Mouse (Mus musculus) kidney, postnatal 0 days (tissue): ENCODE results near the gene Gla. TPM values are rescaled to one million over a fixed set of nuclear protein-coding genes. Genes with fewer than 3 reads are reported as not detected.

Source experiments
- ATAC-seq: fragments of 200-750 bp; cut with Nextera tagmentation; replicated peaks from 2 replicates; pipeline ENCODE4 v1.8.0; 2017; ENCODE audit warnings: low read depth, moderate number of reproducible peaks, moderate TSS enrichment, moderate library complexity; ENCODE audit not compliant: low FRiP score
- DNase-seq: peaks from one replicate; pipeline ENCODE4 v3.0.0-alpha.2; 2016; ENCODE audit warnings: low spot score
- H3K27ac ChIP-seq: fragments of 300-500 bp; sonication (generic); 2 replicates; pipeline ENCODE4 v1.5.1; 2014; ENCODE audit warnings: mild to moderate bottlenecking
- H3K27me3 ChIP-seq: fragments of 300-500 bp; sonication (generic); 2 replicates; pipeline ENCODE4 v1.6.1; 2014; ENCODE audit warnings: low read length, mixed read lengths; ENCODE audit not compliant: insufficient read depth
- H3K36me3 ChIP-seq: fragments of 300-500 bp; sonication (generic); 2 replicates; pipeline ENCODE4 v1.6.1; 2014; ENCODE audit warnings: low read length, mixed read lengths; ENCODE audit not compliant: insufficient read depth
- H3K4me1 ChIP-seq: fragments of 300-500 bp; sonication (generic); replicated peaks from 2 replicates; pipeline ENCODE4 v1.6.1; 2014; ENCODE audit warnings: antibody characterized with exemption, low read length, mixed read lengths; ENCODE audit not compliant: insufficient read depth
- H3K4me2 ChIP-seq: fragments of 300-500 bp; sonication (generic); 2 replicates; pipeline ENCODE4 v1.6.1; 2014; ENCODE audit warnings: mild to moderate bottlenecking, low read length, moderate library complexity, mixed read lengths
- H3K4me3 ChIP-seq: fragments of 300-500 bp; sonication (generic); replicated peaks from 2 replicates; pipeline ENCODE4 v1.5.1; 2014; ENCODE audit warnings: low read depth, low read length
- H3K9ac ChIP-seq: fragments of 300-500 bp; sonication (generic); 2 replicates; pipeline ENCODE4 v1.6.1; 2014; ENCODE audit warnings: low read depth, low read length
- H3K9me3 ChIP-seq: fragments of 300-500 bp; sonication (generic); replicated peaks from 2 replicates; pipeline ENCODE4 v1.6.1; 2016; ENCODE audit warnings: low read length, inconsistent platforms, mixed read lengths
- CTCF ChIP-seq: IDR thresholded peaks from 2 replicates; pipeline ENCODE4 v1.5.1; 2016; ENCODE audit warnings: antibody characterized with exemption, low read depth, mild to moderate bottlenecking, moderate library complexity
- WGBS: fragments of 180-500 bp; shearing (Covaris S2); extraction: QIAGEN DNeasy Blood & Tissue Kit; methylation state at CpG from one replicate; pipeline ENCODE4 v1.1.7; 2014; 5-methylcytosine and 5-hydroxymethylcytosine counted together
- polyA plus RNA-seq: library from polyadenylated mRNA; unstranded; fragments of >200 nt; fragmentation: Nextera tagmentation; extraction: Ambion mirVana; gene quantifications from 2 replicates; pipeline ENCODE4 v1.2.1, GENCODE M21; 2015

Gene Gla
- polyA plus RNA-seq, 1 experiment from 2014 or later = 4.8 TPM

DNA sequence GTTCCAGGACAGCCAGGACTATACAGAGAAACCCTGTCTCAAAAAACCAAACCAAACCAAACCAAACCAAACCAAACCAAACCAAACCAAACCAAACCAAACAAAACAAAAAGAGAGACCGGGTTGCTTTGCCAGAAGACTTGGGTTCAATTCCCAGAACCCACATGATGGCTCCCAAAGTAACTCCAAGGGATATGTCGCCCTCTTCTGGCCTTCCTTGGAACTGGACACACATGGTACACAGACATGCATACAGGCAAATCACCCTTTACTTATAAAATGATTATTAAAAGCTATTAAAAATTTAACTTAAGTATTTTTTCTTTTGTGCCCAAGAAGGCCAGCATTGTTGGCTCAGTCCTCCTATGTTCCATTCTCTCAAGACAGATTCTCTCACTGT is 13.4 kb upstream of the Gla start:
- Histone ChIP-seq H3K9me3 (no peaks in the 10 kb centered on the region), H3K4me2 (no peak overlapping the region), H3K27me3 (peaks cover 3% of the 10 kb centered on the region; the same call in 1 of the 2 replicates), H3K9ac (no peak overlapping the region), H3K27ac (no peak overlapping the region), H3K36me3 (no peaks in the 10 kb centered on the region), H3K4me1 (no peaks in the 10 kb centered on the region), H3K4me3 (no peak overlapping the region)
- peak; percentile 39; the same call in 1 of the 2 replicates for TF ChIP-seq CTCF
- WGBS = 49% methylated on average over 2 of the region's 2 CpGs
- ATAC-seq = no peak
- no peak for DNase-seq

DNA sequence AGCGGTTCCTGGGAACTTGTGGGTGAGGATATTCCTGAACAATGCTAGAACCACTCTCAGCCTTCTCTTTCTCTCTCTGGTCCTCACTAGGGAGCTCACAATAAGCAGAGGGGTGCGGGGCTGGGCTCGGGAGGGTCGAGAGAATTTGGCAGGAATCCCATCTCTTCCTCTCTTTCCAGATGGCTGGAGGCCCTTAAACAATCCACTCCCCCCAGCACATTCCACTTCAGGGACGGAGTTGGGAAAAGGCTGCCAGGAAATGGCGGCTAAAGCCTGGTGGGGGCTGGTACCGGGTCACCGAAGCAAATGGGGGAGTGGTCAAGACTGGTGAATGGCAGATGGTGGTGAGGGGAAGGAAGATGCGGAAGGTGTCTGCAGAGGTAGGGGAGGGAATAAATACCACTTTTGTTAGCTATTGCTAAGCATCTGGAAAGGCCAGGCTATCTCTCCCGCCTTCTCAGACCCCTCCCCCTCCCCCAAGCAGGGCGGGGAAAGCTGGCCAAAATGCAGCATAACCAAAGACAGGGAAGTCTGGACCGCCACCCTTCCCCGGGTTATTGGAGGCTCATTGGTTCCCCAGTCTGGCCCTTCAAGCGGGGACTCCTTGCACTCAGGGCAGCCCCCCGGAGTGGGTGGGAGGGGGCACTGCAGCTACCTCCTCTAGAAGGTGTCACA is 11.5 kb upstream of the Gla start:
- peak; percentile 90 for DNase-seq
- no peak for TF ChIP-seq CTCF
- 23% methylated on average over 14 of the region's 15 CpGs for WGBS

DNA sequence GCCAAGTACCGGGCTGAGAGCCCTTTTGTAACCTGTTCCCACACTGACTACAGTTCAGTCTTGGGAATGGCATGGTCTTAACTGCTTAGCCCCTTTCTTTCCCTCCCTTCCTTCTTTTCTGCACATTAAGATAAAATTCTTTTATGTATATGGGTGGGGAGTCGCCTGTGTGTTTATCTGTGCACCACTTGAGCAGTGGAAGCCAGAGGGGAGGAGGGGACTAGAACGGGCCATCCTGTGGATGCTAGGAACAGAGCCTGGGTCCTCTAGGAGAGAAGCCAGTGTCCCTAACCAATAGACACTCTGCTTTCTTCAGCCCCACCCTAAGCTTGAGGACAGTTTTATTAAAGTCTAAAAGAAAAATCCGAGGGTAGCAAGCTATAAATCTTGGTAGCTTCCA is 10.1 kb upstream of the Gla start:
- H3K4me2 ChIP-seq = no peak overlapping the region
- no peak for ATAC-seq
- no peak overlapping the region for H3K4me3 ChIP-seq
- no peaks in the 10 kb centered on the region for H3K4me1 ChIP-seq
- WGBS = 68% methylated on average over 4 of the region's 4 CpGs
- H3K9me3 ChIP-seq = no peaks in the 10 kb centered on the region
- no peak for TF ChIP-seq CTCF
- no peak overlapping the region for H3K27ac ChIP-seq
- DNase-seq = peak; percentile 35
- H3K9ac ChIP-seq = no peak overlapping the region
- H3K27me3 ChIP-seq = no peaks in the 10 kb centered on the region
- H3K36me3 ChIP-seq = no peaks in the 10 kb centered on the region

More for the DNA sequence above, 11.5 kb upstream of the Gla start:
- H3K36me3 ChIP-seq = no peaks in the 10 kb centered on the region
- H3K27me3 ChIP-seq = peaks cover 1% of the 10 kb centered on the region; the same call in 1 of the 2 replicates
- H3K9ac ChIP-seq = 0 out of 2 replicates have a peak overlapping the region, but pooled peaks have one; percentile 1
- peak overlapping the region; percentile 46 for H3K4me2 ChIP-seq
- H3K27ac ChIP-seq = peak overlapping the region; percentile 82
- ATAC-seq = peak; percentile 89
- peak overlapping the region; percentile 23; the same call in 1 of the 2 replicates for H3K4me3 ChIP-seq
- H3K4me1 ChIP-seq = no peaks in the 10 kb centered on the region
- H3K9me3 ChIP-seq = no peaks in the 10 kb centered on the region

DNA sequence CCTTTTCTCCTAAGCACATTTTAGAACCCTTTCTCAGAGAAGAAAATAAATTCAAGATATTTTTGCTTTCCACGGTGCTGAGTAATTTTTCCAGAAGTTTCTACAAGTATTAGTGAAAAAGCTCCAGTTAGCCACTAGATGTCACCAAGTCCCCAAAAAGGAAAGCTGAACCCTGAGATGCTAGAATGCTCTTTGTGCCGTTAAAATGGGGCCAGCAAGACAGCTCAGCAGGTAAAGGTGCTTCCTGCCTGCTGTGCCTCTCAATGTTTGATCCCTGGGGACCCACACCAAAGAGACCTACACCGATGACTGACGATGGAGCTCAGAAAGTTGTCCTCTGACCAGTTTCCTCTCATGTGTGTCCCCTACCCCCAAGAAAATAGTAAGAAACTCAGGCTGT is 8.5 kb upstream of the Gla start:
- TF ChIP-seq CTCF = peak; percentile 71
- no peak overlapping the region for H3K9ac ChIP-seq
- H3K36me3 ChIP-seq = no peaks in the 10 kb centered on the region
- H3K4me3 ChIP-seq = no peak overlapping the region
- DNase-seq = peak; percentile 80
- no peak overlapping the region for H3K27ac ChIP-seq
- no peak for ATAC-seq
- H3K9me3 ChIP-seq = no peaks in the 10 kb centered on the region
- no peak overlapping the region for H3K4me2 ChIP-seq
- WGBS = 32% methylated on average over 4 of the region's 4 CpGs
- no peaks in the 10 kb centered on the region for H3K4me1 ChIP-seq
- no peaks in the 10 kb centered on the region for H3K27me3 ChIP-seq

DNA sequence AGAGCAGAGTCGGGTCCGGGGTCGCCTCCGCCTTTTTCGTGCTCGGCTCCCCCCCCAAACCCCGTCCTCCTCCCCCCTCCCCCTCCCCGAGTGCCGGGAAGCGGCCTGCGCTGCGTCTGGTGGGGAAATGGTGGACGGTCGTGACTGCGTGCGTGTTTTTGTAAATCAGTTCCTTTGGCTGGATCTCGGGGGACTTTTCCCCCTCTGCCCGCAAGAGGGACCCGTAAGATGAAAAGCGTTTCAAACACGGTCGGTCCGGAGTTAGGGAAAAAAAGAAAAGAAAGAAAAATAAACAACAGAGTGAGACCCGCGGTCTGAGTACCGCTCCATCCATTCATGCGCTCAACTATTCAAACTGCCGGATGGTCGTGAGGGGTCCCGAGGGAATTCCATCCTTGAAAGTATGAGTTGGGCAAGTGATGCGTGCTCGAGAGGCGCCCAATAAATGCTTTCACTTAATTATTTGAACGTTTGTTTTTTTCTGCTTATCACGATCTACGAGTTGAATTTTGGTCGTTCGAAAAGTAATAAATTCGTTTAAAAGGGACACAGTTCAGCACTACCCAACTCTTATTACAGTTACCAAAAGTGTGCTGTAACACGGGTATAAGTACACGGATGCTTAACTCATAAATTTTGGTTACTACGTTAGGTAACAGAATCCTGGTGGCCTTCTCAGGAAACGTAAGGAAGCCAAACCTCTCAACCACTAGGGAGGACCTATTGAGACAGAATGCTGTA is 625 bp upstream of the Gla start:
- Histone ChIP-seq H3K9me3 (no peaks in the 10 kb centered on the region), H3K27ac (peak overlapping the region; percentile 90), H3K9ac (peak overlapping the region; percentile 67), H3K4me3 (peak overlapping the region; percentile 41), H3K36me3 (no peaks in the 10 kb centered on the region), H3K4me1 (no peaks in the 10 kb centered on the region), H3K27me3 (no peaks in the 10 kb centered on the region), H3K4me2 (peak overlapping the region; percentile 53)
- 22% methylated on average over 43 of the region's 43 CpGs for WGBS
- DNase-seq (peak; percentile 53), ATAC-seq (peak; percentile 73)
- no peak for TF ChIP-seq CTCF

DNA sequence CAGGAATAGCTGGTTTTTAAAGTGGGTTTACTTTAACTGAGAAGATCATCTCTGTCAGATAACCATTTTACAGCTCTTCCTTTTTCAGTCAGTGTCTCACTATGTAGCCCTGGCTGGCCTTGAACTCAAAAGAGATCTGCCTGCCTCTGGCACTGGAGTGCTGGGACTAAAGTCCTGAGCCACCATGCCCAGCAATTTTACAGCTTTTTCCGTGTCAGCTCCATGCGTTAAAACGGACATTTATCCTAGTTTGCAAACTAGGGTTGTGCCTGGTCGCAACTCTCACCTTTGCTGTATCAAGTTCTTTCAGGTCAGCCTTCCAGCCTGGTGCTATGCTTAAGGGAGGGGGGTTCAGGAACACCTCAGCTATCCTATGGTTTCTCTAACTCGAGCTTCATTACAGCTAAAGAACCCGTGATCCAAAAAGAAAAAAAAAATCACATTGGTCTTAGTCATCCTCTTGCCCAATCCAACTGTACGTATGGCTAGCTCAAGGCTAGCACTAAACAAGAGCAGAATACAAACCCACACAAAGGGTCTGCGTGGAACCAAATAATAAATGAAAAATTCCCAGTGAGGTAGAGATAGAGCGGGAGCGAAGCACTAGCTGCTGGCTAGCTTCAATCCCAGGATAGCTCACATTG is 881 bp downstream of the Gla start:
- Histone ChIP-seq H3K27ac (peak overlapping the region; percentile 56), H3K4me3 (peak overlapping the region; percentile 46), H3K9ac (peak overlapping the region; percentile 55), H3K36me3 (no peaks in the 10 kb centered on the region), H3K4me2 (peak overlapping the region; percentile 55), H3K4me1 (no peaks in the 10 kb centered on the region), H3K27me3 (no peaks in the 10 kb centered on the region), H3K9me3 (no peaks in the 10 kb centered on the region)
- 39% methylated on average over 10 of the region's 10 CpGs for WGBS
- DNase-seq = no peak
- no peak for ATAC-seq
- TF ChIP-seq CTCF = no peak
